Mouse (Mus musculus) regulatory T cell (primary cell): ENCODE measurements around the gene Pafah1b3.

Source experiments
- in situ Hi-C: fragments of 300-600 bp; cut with MboI, MseI; formaldehyde crosslinking; loops from one replicate; pipeline ENCODE4 v1.15.1; 2025; ENCODE audit warnings: high pct_unique_total_duplicates

Gene Pafah1b3

DNA sequence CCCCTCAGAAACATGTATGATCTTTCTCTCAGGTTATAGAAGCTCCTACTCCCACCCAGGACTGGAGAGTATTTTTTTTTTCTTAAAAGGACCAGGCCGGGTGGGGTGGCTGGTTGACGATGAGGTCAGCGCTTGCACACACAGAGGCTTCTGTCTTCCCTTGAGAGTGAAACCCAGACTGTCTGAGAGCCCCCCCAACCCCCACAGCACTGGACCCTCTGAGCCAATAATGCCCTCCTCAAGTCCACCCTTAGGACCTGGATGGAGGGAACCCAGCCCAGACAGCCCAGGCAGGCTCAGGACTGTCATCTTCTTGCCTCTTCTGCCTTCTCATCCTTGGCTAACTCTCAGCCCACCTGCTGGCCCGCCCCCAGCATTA, 51.0 kb downstream of the Pafah1b3 start:
- in situ Hi-C loops = no loop called here

DNA sequence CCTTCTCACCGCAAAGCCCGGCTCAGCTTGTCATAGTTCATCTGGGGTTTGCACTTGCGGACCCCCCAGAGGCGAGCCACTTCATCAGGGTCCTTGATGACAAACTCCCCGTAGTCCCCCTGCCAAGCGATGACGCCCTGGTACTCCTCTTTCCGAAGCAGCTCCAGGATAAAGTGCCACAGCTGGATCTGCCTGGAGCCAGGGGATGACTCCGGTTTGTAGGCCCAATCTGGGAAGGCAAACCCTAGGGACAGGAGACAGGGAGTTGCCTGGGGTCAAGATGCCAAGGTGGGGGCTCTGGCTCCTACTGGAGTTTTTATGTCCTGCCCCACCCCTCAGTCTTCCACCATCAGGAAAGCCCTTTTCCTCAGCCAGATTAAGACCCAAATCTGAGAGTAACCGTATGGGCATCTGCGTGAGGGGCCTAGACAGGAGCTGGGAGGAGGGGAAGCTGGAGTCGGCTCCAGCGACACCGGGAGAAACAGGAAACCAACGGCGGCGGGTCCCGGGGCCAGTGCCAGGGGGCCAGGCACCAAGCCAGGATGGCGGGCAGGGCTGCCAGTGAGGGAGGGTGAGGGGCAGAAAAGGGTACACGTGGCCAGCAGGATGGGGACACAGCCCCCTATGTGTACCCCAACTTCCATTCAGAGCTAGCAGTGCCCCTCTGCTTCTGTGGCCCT, 51.6 kb downstream of the Pafah1b3 start:
- in situ Hi-C loops = no loop called here
